Mouse (Mus musculus): Measurements from ENCODE around the gene Gstp3. TPM values are rescaled to one million over a fixed set of nuclear protein-coding genes. Genes with fewer than 3 reads are reported as not detected.

The Gstp3 gene
- polyA plus RNA-seq, 1 experiment: not detected

DNA sequence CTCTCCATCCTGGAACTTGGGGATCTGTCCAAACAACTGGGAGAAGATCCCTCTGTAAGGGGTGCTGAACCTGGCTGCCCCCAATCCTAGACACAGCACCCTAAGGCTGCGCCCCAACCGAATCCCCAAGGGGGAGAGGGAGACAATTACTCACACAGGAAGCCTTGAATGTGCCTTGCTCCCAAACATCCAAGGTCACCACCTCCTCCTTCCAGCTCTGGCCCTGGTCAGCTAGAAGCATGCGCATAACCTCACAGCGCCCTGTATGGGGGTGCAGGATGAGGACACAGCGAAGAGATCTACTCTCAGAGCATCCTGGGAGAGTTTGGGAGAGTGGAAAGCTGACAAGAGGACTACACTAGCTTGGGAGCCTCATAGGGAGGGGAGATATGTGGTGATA is 788 bp downstream of the Gstp3 start:
- Histone ChIP-seq H3K4me3 (ENCODE audit: insufficient read depth, low read depth, low read length) (no peak overlapping the region), H3K4me1 (ENCODE audit: control insufficient read depth, insufficient read depth, low read length) (no peaks in the 10 kb centered on the region), H3K27ac (ENCODE audit: insufficient read depth, low read depth, low read length) (no peak overlapping the region)
- TF ChIP-seq CTCF (IDR thresholded peaks at IDR 0.05; ENCODE audit: insufficient read depth, low read depth, low read length): no peak
- TF ChIP-seq POLR2A (IDR thresholded peaks at IDR 0.05; ENCODE audit: insufficient read depth, low read depth, low read length): no peak
- 96% methylated on average over 5 of the region's 5 CpGs for WGBS

DNA sequence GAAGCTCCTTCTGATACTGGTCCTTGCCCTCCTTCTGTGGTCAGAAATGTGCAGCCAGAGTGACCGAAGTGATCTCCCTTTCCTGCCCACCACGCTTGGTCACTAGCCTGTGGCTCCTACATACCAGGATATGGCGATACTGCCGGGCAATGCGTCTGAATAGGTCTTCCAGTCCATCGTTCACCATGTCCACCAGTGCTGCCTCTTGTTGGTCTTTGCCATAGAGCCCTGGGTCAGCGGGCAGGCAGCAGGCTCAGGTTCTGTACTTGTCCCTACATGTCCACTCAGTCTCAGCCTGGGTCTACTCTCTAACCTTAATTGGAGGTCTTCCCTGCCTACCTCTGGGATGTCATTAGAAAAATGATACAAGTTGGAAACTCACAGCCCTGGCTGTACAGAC is 1.4 kb downstream of the Gstp3 start:
- 98% methylated on average over 7 of the region's 7 CpGs for WGBS
- H3K27ac ChIP-seq (ENCODE audit: insufficient read depth, low read depth, low read length): no peak overlapping the region
- no peaks in the 10 kb centered on the region for H3K4me1 ChIP-seq (ENCODE audit: control insufficient read depth, insufficient read depth, low read length)
- TF ChIP-seq CTCF (IDR thresholded peaks at IDR 0.05; ENCODE audit: insufficient read depth, low read depth, low read length) (no peak), POLR2A (IDR thresholded peaks at IDR 0.05; ENCODE audit: insufficient read depth, low read depth, low read length) (no peak)
- no peak overlapping the region for H3K4me3 ChIP-seq (ENCODE audit: insufficient read depth, low read depth, low read length)

DNA sequence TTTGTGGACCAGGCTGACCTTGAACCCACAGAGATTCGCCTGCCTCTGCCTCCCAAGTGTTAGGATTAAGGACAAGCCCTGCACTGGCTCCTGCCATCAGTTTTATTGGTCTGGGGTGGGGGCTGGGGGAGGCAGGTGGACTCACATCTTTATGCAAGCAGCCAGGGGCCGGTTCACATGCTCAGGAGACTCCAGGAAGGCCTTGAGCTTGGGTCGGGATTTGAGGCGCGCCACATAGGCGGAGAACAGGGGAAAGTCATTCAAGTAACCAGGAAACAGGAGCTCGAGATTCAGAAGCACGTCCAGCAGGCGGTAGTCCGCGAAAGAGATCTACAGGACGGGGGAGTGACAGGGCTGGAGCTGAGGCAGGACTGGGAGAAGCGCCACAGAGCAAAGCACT is 2.0 kb downstream of the Gstp3 start:
- Histone ChIP-seq H3K27ac (ENCODE audit: insufficient read depth, low read depth, low read length) (no peak overlapping the region), H3K4me1 (ENCODE audit: control insufficient read depth, insufficient read depth, low read length) (no peaks in the 10 kb centered on the region), H3K4me3 (ENCODE audit: insufficient read depth, low read depth, low read length) (no peak overlapping the region)
- TF ChIP-seq POLR2A (IDR thresholded peaks at IDR 0.05; ENCODE audit: insufficient read depth, low read depth, low read length): no peak
- no peak for TF ChIP-seq CTCF (IDR thresholded peaks at IDR 0.05; ENCODE audit: insufficient read depth, low read depth, low read length)
- WGBS: 89% methylated on average over 13 of the region's 13 CpGs

DNA sequence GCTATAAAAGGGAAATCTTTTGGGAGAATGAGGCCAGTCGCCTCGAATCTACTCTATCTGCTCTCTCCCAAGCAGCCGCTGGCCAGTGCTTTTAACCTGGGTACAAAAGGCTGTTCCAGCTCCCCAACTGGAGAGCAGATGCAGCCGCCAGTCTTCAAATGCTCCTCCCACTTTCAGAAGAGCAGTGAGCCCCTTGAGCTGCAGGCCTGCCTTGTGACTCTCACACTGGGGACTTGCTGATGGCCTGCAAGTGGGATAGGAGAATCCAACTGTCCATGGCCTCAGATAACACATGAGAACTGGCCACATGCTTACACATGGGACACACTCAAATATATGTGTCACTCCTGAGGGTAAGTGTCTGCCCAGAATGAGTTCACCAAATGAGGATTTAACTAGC is 2.6 kb downstream of the Gstp3 start:
- Histone ChIP-seq H3K27ac (ENCODE audit: insufficient read depth, low read depth, low read length) (no peak overlapping the region), H3K4me1 (ENCODE audit: control insufficient read depth, insufficient read depth, low read length) (no peaks in the 10 kb centered on the region), H3K4me3 (ENCODE audit: insufficient read depth, low read depth, low read length) (no peak overlapping the region)
- 63% methylated on average over 4 of the region's 4 CpGs for WGBS
- TF ChIP-seq POLR2A (IDR thresholded peaks at IDR 0.05; ENCODE audit: insufficient read depth, low read depth, low read length) (no peak), CTCF (IDR thresholded peaks at IDR 0.05; ENCODE audit: insufficient read depth, low read depth, low read length) (no peak)

GRCm38 (mm10) chr19:4055947-4056693 is 3.2 kb downstream of the Gstp3 start:
- TF ChIP-seq CTCF (IDR thresholded peaks at IDR 0.05; ENCODE audit: insufficient read depth, low read depth, low read length) (no peak), POLR2A (IDR thresholded peaks at IDR 0.05; ENCODE audit: insufficient read depth, low read depth, low read length) (no peak)
- no peak overlapping the region for H3K27ac ChIP-seq (ENCODE audit: insufficient read depth, low read depth, low read length)
- WGBS: 67% methylated on average over 15 of the region's 15 CpGs
- H3K4me3 ChIP-seq (ENCODE audit: insufficient read depth, low read depth, low read length): no peak overlapping the region
- H3K4me1 ChIP-seq (ENCODE audit: control insufficient read depth, insufficient read depth, low read length): no peaks in the 10 kb centered on the region

DNA sequence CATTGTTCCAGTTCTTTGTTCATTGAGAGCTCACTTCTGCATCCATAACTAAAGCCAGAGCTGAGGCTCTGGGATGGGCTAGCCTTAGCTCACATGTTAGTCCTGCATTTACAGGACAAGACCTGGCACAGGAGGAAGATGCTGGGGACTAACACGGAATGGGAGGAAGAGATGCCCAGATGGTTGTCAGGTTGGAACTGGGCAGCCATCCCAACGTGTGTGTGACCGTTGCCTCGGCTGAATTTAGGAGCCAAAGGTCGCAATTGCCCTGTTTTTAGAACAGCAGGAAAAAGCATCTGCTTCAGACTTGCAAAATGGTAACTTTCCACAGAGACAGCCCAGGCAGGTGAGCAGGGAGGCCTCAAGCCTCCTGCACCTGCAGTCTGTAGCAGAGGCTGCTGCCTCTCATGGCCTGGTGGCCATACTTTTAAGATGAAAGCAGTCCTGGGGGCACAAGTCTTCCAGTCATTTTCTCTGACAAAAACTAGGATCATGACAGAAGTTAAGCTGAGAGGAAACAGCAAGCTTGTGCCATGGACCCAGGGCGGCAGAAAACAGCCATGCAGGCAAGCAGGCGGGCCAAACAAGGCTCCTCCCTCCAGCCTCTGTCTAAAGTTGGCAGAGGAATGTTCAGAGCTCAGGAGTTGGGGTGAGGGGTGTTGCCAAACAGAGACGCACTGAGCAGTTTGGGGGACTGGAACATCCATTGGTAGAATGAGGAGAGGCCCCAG is 4.0 kb downstream of the Gstp3 start:
- H3K27ac ChIP-seq (ENCODE audit: insufficient read depth, low read depth, low read length): no peak overlapping the region
- TF ChIP-seq CTCF (IDR thresholded peaks at IDR 0.05; ENCODE audit: insufficient read depth, low read depth, low read length): no peak
- TF ChIP-seq POLR2A (IDR thresholded peaks at IDR 0.05; ENCODE audit: insufficient read depth, low read depth, low read length): no peak
- no peak overlapping the region for H3K4me3 ChIP-seq (ENCODE audit: insufficient read depth, low read depth, low read length)
- no peaks in the 10 kb centered on the region for H3K4me1 ChIP-seq (ENCODE audit: control insufficient read depth, insufficient read depth, low read length)
- WGBS: 74% methylated on average over 8 of the region's 8 CpGs

GRCm38 (mm10) chr19:4054613-4055012 is 4.8 kb downstream of the Gstp3 start:
- Histone ChIP-seq H3K4me3 (ENCODE audit: insufficient read depth, low read depth, low read length) (no peak overlapping the region), H3K27ac (ENCODE audit: insufficient read depth, low read depth, low read length) (no peak overlapping the region), H3K4me1 (ENCODE audit: control insufficient read depth, insufficient read depth, low read length) (no peaks in the 10 kb centered on the region)
- TF ChIP-seq CTCF (IDR thresholded peaks at IDR 0.05; ENCODE audit: insufficient read depth, low read depth, low read length) (no peak), POLR2A (IDR thresholded peaks at IDR 0.05; ENCODE audit: insufficient read depth, low read depth, low read length) (no peak)
- WGBS: 93% methylated on average over 5 of the region's 5 CpGs

GRCm38 (mm10) chr19:4052516-4053030 is 6.8 kb downstream of the Gstp3 start:
- TF ChIP-seq CTCF (IDR thresholded peaks at IDR 0.05; ENCODE audit: insufficient read depth, low read depth, low read length) (no peak), POLR2A (IDR thresholded peaks at IDR 0.05; ENCODE audit: insufficient read depth, low read depth, low read length) (no peak)
- no peaks in the 10 kb centered on the region for H3K4me1 ChIP-seq (ENCODE audit: control insufficient read depth, insufficient read depth, low read length)
- H3K4me3 ChIP-seq (ENCODE audit: insufficient read depth, low read depth, low read length): no peak overlapping the region
- 87% methylated on average over 5 of the region's 5 CpGs for WGBS
- no peak overlapping the region for H3K27ac ChIP-seq (ENCODE audit: insufficient read depth, low read depth, low read length)
